Mouse (Mus musculus) cerebellum, adult 2 months (tissue): Measurements from ENCODE around the gene Gm21981.

ENCODE experiments used
- CTCF ChIP-seq: fragments of 200-500 bp; IDR thresholded peaks from 2 replicates; pipeline ENCODE4 v1.5.1; 2011; ENCODE audit warnings: low read depth, mild to moderate bottlenecking, control low read depth, low read length, moderate library complexity, borderline replicate concordance; ENCODE audit not compliant: insufficient read depth
- POLR2A ChIP-seq: fragments of 200-500 bp; IDR thresholded peaks from 2 replicates; pipeline ENCODE4 v1.6.1; 2011; ENCODE audit warnings: low read length, control low read depth, borderline replicate concordance; ENCODE audit not compliant: insufficient read depth

GRCm38 (mm10) chr17:47678238-47678637, 16.0 kb downstream of the Gm21981 start:
- no peak for TF ChIP-seq CTCF
- no peak for TF ChIP-seq POLR2A
